Mouse (Mus musculus) kidney, adult 11 months (tissue): Measurements from ENCODE around the gene Cerk.
"Not testable (repeated sequence)": the region's sequence is repeated elsewhere in the genome, so short reads cannot be mapped to it uniquely, and the experiment has no call there.

ENCODE experiments used
- DNase-seq: peaks from one replicate; pipeline ENCODE4 v3.0.0; 2022

Cerk gene

GRCm38 (mm10) chr15:86185689-86186569, at the start of gene Cerk:
Gene Cerk, minus strand, starts transcription at chr15:86186141.
- peak; percentile 73 for DNase-seq

- DNase-seq: no peak
These were observed 48.8 kb upstream of the Cerk start for GRCm38 (mm10) chr15:86234517-86235441.

DNA sequence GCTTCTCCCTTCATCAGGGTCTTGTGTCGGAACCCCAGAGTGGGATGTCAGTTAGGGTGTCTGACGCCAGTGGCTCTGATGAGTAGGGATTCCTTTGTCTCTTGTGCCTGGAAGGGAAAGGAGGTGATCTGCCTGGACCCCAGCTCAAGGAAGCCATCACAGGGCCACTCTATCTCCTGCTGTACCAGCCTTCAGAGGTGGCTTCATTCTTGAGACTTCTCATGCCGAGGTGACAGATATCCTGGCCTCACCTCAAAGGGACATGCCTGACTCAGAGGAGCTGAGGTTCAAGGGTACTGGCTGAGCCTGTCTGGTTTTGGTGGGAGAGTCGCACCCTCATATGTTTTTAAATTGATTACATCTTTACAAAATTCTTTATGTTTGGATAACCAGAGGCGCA, 48.1 kb upstream of the Cerk start:
- no peak for DNase-seq

DNA sequence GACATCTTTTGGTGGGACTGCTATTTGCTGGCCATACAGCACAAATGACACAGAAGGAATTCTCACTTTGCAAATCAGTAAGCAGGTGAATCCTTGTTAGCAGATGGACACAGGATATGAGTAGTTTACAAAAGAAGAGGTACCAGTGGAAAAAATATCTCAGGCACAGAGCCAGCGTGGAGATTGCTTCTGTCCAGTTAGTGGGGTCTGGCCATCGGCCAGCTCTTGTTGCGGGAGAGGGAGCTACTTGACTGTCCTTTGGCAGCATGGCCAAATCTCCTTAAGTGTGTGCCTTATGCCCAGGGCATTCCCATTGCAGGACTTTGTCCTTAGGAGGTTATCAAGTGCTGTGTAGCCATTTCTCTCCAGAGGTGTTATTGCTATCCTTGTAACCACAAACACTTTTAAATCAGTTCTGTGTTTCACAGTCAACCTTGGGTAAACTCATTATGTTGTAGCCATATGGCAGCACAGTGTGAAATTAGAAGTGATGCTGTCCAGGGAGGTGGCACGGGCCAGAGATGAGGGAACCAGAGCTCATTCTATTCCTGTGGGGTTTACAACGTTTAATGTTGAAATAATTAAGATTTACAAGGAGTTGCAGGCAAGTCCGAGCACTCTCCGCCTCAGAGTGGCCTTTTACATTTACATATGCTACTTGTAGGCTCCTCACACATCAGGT, 46.0 kb upstream of the Cerk start:
- peak; percentile 41 for DNase-seq

GRCm38 (mm10) chr15:86231170-86231569, 45.2 kb upstream of the Cerk start:
- DNase-seq: no peak

DNA sequence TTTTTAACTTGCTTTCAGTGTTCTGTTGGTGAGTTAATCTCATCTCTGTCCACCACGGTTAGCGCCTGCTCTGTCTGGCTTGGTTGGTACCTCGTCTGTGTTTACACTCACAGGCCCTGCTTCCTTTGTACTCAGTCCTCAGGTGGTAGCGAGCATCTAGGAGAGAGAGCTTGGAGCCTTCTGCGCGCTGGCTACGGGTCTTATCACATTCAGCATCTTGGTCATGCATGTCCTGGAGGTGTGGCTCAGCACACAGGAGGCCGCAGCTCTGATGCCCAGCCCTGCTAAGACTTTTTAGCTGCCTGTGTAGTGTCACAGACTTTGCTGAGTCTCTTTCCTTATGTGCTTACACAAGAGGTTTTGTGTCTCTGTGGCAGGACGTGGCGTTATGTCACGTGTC, 43.7 kb upstream of the Cerk start:
- no peak for DNase-seq

- DNase-seq: no peak
These were observed 43.1 kb upstream of the Cerk start for GRCm38 (mm10) chr15:86229088-86229487.

GRCm38 (mm10) chr15:86228186-86228585, 42.2 kb upstream of the Cerk start:
- no peak for DNase-seq

- no peak for DNase-seq
These were observed 41.0 kb upstream of the Cerk start for GRCm38 (mm10) chr15:86226968-86227367.

DNA sequence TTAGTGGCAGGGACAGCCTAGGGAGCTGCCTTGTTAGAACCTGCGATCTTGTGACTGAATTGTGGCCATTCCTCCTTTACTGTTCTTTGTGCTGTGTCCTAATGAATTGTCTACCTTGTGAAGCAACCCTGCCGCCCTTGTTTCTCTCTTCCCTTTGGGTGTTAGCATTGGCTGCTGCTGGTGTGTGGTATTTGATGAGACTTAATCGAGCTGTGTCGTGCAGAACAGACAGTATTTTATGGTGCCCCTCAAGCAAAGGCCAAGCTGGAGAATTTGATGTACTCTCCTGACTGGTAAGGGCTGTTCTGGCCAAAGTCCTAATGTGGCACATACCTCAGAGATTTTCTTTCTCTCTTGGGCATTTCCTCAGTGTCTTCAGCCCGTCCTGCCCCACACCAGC, 40.3 kb upstream of the Cerk start:
- no peak for DNase-seq

GRCm38 (mm10) chr15:86224972-86225551, 39.1 kb upstream of the Cerk start:
- no peak for DNase-seq

GRCm38 (mm10) chr15:86221901-86222300, 36.0 kb upstream of the Cerk start:
- DNase-seq: not testable (repeated sequence)

- DNase-seq: no peak
These were observed 35.4 kb upstream of the Cerk start for GRCm38 (mm10) chr15:86221369-86221768.

- DNase-seq: no peak
These were observed 34.8 kb upstream of the Cerk start for GRCm38 (mm10) chr15:86220715-86221114.

DNA sequence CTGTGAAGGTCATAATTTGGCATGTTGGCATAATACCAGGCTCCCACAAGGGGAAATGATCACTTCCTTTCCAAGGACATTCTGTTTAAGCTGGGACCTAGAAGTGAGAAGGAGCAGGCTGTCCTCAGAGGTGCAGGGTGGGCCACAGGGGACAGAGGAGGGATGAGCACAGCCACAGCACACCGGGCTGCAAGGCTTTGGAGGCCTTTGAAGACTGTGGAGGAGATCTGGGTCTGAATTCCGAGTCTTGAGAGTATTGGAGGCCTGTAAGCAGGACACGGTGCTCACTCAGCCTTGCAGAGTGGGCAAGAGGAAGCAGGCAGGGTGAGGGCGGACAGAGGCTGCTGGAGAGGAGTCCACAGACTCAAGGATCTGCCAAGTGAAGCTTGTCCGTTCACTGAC, 34.3 kb upstream of the Cerk start:
- DNase-seq: peak; percentile 52

DNA sequence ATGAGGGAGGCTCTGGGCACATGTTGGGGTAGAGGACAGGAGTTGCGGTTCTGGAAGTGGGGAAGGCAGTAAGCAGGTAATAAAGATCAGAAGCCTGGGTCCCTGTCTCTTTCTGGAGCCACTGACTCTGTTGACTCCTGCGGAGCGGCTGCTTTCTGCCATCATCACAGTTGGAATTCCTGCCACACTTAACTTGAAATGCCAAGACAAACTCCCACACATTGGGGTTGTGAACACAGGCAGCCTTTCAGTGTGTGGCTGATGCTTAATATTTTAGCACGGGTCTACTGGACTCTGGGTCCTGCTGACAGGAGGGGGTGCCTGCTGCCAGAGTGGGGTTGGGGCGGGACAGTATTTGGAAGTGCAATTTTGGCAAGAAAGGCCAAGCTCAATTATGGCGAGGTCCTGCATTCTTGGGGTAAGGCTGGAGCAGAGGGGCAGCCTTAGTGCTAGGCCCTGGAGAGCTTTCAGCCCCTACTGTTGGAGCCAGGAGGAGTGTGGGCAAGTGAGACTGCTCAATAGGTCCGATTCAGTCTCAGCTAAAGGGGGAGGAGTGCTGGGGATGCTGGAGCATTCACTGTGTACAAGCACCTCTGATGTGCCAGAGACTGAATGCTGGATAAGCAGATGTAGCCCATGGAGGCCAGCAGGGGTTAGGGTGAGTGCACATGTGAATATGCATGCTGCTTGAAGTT, 33.7 kb upstream of the Cerk start:
- DNase-seq: no peak

- DNase-seq: not testable (repeated sequence)
These were observed 30.7 kb upstream of the Cerk start for GRCm38 (mm10) chr15:86216641-86217040.

- DNase-seq: no peak
These were observed 28.7 kb upstream of the Cerk start for GRCm38 (mm10) chr15:86214549-86215201.

DNA sequence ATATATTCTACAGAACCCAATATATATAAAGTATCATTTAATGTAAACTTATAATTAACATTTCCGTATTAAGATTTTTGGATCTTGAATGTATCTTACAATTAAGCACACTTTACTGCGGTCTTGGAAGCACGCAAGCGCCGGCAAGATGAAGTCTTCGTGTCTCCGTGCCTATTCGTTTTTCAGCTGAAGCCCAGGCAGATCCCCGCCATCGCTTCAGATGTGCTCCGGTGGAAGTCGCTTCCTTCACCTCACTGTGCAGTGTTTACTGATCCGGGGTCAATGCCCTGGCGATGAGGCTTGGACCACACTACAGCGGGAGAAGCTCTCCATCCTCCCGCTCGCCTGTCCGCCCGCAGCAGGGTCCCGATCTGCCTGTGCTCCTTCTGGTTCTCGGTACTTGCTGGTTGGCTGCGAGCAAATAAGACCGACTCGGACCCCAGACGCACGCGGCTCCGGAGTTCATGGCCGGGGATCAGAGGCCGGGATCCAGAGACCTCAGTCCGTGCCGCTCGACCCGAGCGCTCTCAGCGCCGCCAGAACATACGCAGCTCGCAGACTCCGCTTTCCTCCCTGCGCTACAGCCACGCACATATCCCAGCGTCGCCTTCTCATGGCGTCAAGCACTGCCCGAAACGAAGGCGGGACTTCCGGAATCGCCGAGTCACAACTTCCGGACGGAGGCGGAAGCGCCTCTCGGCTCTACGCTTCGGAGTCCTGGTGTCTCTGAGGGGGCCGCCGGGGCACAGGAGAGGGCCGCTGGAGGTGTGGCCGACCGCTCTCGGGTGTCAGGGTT, 28.0 kb upstream of the Cerk start, which contains the start of gene Tbc1d22a:
Gene Tbc1d22a, plus strand, starts transcription at position 707 of the 796 bp plus-strand sequence.
- peak; percentile 87 for DNase-seq

DNA sequence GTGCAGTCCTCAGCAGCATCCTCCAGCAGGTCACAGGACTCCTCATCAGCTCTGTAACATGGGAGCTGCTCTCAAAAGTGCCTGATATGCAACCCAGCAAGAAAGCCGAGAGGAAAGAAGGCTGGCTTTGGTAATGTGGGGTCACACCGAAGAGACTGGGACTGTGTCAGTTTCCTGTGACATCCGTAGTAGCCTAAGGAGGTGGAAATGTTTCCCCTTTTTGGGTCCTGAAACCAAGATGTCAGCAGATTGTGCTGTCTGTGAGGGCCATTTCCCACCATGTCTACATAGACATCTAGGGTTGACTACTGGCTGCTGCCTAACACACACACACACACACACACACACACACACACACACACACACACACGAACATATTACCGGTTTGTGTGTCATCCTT, 26.3 kb upstream of the Cerk start:
- not testable (repeated sequence) for DNase-seq

DNA sequence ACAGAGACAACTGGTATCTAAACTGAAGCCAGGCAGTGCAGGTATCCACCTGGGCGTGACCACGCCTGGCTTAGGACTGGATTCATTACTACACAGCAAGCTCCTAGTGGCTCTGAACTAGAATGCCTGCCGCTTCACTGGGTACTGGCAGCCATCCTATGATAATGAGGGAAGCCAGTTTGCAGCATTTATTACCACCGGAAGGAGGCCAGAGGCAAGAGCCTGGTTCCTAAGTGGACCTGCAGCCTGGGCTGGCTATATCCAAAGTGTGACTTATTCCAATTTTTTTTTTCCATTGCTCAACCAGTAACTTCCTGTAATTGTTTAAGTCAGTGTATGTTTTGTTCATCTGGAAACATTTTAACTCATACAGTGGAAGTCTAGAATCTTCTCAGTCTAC, 20.4 kb upstream of the Cerk start:
- DNase-seq: peak; percentile 74
